Mouse (Mus musculus) brain, embryonic 14.5 days (tissue): Measurements from ENCODE around the gene Khk. TPM values are rescaled to one million over a fixed set of nuclear protein-coding genes. Genes with fewer than 3 reads are reported as not detected.
A peak's percentile ranks its signal among the peaks of the same experiment; 100 is the strongest.

Source experiments
- DNase-seq: peaks from one replicate; pipeline ENCODE4 v3.0.0-alpha.2; 2011; ENCODE audit warnings: low read depth
- CTCF ChIP-seq: fragments of 200-500 bp; IDR thresholded peaks from 2 replicates; pipeline ENCODE4 v1.5.1; 2012; ENCODE audit warnings: inconsistent platforms, mild to moderate bottlenecking, moderate library complexity, borderline replicate concordance; ENCODE audit not compliant: insufficient read depth, insufficient read length; ENCODE audit errors: extremely low read depth
- POLR2A ChIP-seq: fragments of 200-500 bp; IDR thresholded peaks from 2 replicates; pipeline ENCODE4 v1.6.1; 2012; ENCODE audit warnings: mild to moderate bottlenecking, inconsistent platforms, borderline replicate concordance; ENCODE audit not compliant: poor library complexity, insufficient read depth, insufficient read length, severe bottlenecking; ENCODE audit errors: extremely low read depth
- polyA plus RNA-seq: library from polyadenylated mRNA; depleted of rRNA; stranded (reverse); fragments of >200 nt; gene quantifications from 2 replicates; pipeline ENCODE4 v1.2.3, GENCODE M21; 2012

Gene Khk
- polyA plus RNA-seq, 1 experiment = 7.9 TPM

- TF ChIP-seq POLR2A (no peak), CTCF (no peak)
- no peak for DNase-seq
Measured at GRCm38 (mm10) chr5:30889088-30889754, 32.0 kb upstream of the Khk start.

- TF ChIP-seq CTCF (no peak), POLR2A (no peak)
- no peak for DNase-seq
Measured at GRCm38 (mm10) chr5:30890375-30890774, 30.9 kb upstream of the Khk start.

- DNase-seq = no peak
- no peak for TF ChIP-seq CTCF
- no peak for TF ChIP-seq POLR2A
Measured at GRCm38 (mm10) chr5:30901860-30902259, 19.4 kb upstream of the Khk start.

- TF ChIP-seq CTCF (no peak), POLR2A (peak; percentile 77)
- DNase-seq = peak; percentile 98
Measured at GRCm38 (mm10) chr5:30907413-30908059, 13.7 kb upstream of the Khk start, which contains the start of gene Ost4. Gene Ost4, minus strand, starts transcription at chr5:30907788.

- DNase-seq = no peak
- TF ChIP-seq CTCF = no peak
- no peak for TF ChIP-seq POLR2A
Measured at GRCm38 (mm10) chr5:30908426-30909299, 12.6 kb upstream of the Khk start.

GRCm38 (mm10) chr5:30909300-30909659, 12.0 kb upstream of the Khk start:
- DNase-seq = no peak
- no peak for TF ChIP-seq CTCF
- TF ChIP-seq POLR2A = no peak

- TF ChIP-seq CTCF (no peak), POLR2A (no peak)
- DNase-seq = no peak
Measured at GRCm38 (mm10) chr5:30909863-30910262, 11.4 kb upstream of the Khk start.

- TF ChIP-seq CTCF = no peak
- no peak for TF ChIP-seq POLR2A
- no peak for DNase-seq
Measured at GRCm38 (mm10) chr5:30910481-30910880, 10.8 kb upstream of the Khk start.

- peak; percentile 70 for DNase-seq
- no peak for TF ChIP-seq POLR2A
- TF ChIP-seq CTCF = no peak
Measured at GRCm38 (mm10) chr5:30912156-30912555, 9.1 kb upstream of the Khk start.

- no peak for TF ChIP-seq CTCF
- TF ChIP-seq POLR2A = no peak
- DNase-seq = peak; percentile 85
Measured at GRCm38 (mm10) chr5:30913060-30913841, 8.0 kb upstream of the Khk start, which contains the start of gene Emilin1. Gene Emilin1, plus strand, starts transcription at chr5:30913402.
